Mouse (Mus musculus): ENCODE data around the gene Rplp0. TPM values are rescaled to one million over a fixed set of nuclear protein-coding genes. Genes with fewer than 3 reads are reported as not detected.

The Rplp0 gene
- polyA plus RNA-seq, 1 experiment from 2014 or later: 1,525 TPM

DNA sequence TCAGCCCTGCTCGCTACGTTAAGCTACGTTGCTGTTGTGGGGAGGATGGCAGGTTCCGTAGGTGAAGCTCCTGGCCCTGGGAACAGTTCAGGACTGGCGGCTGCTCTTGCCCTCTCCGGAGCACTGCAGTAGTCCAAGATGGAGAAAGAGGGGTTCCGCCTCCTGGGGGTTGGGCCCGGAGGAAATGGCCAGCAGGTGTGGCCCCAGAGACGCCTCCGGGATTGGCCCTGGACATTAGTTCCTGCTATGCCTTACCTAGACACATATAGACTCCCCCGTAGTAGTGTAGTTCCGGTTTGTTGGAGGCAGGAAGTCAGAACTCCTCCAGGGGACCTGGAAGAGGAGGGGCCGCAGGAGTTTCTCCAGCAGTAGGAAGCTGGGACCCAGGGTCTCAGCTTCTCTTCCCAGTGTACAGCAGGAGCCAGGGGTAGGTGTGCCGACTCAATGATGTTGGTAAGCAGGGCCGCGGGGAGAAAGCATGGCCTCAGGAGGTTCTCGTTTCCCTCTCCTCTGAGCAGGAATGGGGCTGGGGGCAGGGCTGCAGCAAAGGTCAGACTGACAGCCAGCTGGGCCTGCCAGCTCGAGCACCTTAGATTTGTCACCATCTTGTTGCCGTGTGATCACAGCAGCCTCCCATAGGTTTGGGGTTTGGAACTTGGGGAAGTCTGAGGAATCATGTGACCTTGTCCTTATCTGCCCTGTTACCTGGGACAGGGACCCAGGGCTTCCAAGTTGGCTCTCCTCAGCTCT is 16.5 kb upstream of the Rplp0 start:
- DNase-seq (ENCODE audit: low spot score): peak; percentile 68
- 19% methylated on average over 19 of the region's 19 CpGs for WGBS
- no peak overlapping the region for H3K4me3 ChIP-seq (replicated peaks; ENCODE audit: low read depth, low read length)

DNA sequence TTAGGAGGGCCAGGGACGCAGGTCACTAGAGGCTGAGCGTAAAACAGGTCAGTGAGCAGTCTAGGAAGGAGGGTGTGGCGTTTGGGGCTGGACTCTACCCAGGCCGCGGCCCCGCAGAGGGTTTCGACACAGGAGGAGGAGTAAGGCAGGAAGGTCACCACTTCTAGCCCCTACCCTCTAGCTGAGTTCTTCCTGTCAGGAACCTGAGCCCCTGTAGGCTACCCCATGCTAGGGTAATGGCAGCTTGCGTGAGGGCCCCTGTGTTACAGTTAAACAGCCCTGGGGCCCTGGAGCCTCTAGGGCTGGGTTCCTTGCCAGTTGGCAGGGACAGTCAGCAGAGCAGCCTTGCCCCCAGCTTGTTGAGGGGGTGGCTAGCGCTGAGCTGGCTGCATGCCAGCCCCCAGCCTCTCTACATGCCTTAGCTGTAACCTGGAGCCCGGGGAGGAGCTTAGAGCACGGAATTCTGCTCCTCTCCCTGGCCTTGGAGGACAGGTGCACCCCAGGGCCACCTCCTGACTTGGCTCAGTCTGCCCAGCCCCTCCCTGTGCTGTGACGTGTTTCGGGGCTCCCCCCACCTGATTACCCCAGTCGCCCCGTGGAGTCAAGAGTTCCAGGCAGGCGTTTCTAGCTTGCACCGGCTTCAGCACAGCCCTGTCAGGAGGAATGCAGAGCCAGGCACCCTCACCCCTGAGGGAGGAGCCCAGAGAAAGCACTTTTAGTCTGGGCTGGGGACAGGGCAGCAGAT is 15.6 kb upstream of the Rplp0 start:
- H3K4me1 ChIP-seq (replicated peaks; ENCODE audit: insufficient read depth, low read length): peaks cover 33% of the 10 kb centered on the region
- 0 out of 2 replicates have a peak overlapping the region, but pooled peaks have one; percentile 19 for H3K9ac ChIP-seq (ENCODE audit: low read depth, low read length)
- H3K9me3 ChIP-seq (replicated peaks; ENCODE audit: low read length): no peaks in the 10 kb centered on the region
- peak; percentile 76 for ATAC-seq (replicated peaks; ENCODE audit: low FRiP score, low read depth)
- no peak for TF ChIP-seq CTCF (IDR thresholded peaks at IDR 0.05; ENCODE audit: low read depth)
- peak overlapping the region; percentile 47 for H3K4me2 ChIP-seq (ENCODE audit: low read length)
- no peak for DNase-seq (ENCODE audit: low spot score)
- WGBS: 26% methylated on average over 17 of the region's 17 CpGs
- no peaks in the 10 kb centered on the region for H3K27me3 ChIP-seq (ENCODE audit: insufficient read depth, low read length)
- no peak overlapping the region for H3K4me3 ChIP-seq (replicated peaks; ENCODE audit: low read depth, low read length)
- peaks cover 26% of the 10 kb centered on the region; the same call in 1 of the 2 replicates for H3K36me3 ChIP-seq (ENCODE audit: insufficient read depth, low read length)
- H3K27ac ChIP-seq: peak overlapping the region; percentile 88

More for the DNA sequence above, 16.5 kb upstream of the Rplp0 start:
- ATAC-seq (replicated peaks; ENCODE audit: low FRiP score, low read depth): no peak
- Histone ChIP-seq H3K27ac (peak overlapping the region; percentile 88), H3K4me2 (ENCODE audit: low read length) (peak overlapping the region; percentile 47), H3K9ac (ENCODE audit: low read depth, low read length) (peak overlapping the region; percentile 19; the same call in 1 of the 2 replicates), H3K9me3 (replicated peaks; ENCODE audit: low read length) (no peaks in the 10 kb centered on the region), H3K27me3 (ENCODE audit: insufficient read depth, low read length) (no peaks in the 10 kb centered on the region), H3K4me1 (replicated peaks; ENCODE audit: insufficient read depth, low read length) (peaks cover 41% of the 10 kb centered on the region), H3K36me3 (ENCODE audit: insufficient read depth, low read length) (peaks cover 20% of the 10 kb centered on the region; the same call in 1 of the 2 replicates)
- no peak for TF ChIP-seq CTCF (IDR thresholded peaks at IDR 0.05; ENCODE audit: low read depth)

DNA sequence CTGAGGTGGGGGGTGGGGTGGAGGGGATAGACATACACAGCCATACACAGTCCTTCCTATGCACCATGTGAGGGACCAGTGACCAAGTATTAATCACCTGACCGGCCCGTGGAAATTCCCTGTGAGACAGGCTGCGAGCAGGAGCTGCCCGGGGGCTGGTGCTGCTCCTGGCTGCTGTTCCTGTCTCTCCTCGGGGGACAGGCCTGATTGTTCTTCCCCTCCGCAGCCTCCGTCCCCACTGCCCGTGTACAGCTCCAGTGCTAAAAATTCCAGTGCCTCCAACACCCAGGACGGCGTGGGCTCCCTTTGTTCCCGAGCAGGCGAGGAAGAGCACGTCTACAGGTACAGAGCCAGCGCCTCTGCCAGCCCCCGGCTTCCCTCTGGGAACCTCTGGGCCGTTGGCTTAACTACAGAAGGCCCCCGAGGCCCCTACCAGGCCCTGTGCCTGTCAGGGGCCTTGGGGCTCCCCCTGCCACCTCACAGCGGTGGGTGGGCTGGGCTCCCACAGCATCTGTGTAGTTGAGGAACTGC is 14.5 kb upstream of the Rplp0 start:
- H3K9ac ChIP-seq (ENCODE audit: low read depth, low read length): peak overlapping the region; percentile 35; the same call in 1 of the 2 replicates
- DNase-seq (ENCODE audit: low spot score): no peak
- H3K4me2 ChIP-seq (ENCODE audit: low read length): no peak overlapping the region

DNA sequence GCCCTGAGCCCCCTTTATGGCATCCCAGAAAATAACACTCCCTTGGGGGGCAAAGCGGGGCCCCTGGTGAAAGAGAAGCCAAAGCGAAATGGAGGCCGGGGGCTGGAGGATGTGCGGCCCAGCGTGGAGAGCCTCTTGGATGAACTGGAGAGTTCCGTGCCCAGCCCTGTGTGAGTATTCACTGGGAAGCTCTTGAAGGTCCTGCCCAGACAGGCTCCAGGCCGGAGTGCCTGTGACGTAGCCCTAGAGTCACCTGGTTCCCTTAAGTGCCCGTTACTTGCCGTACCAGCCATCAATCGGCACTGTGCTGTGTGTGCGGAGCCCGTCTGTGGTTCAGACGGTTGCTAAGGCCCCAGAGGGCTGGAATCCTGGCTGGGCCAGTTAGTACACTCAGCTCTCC is 13.6 kb upstream of the Rplp0 start:
- H3K4me3 ChIP-seq (replicated peaks; ENCODE audit: low read depth, low read length): no peak overlapping the region
- no peak for TF ChIP-seq CTCF (IDR thresholded peaks at IDR 0.05; ENCODE audit: low read depth)
- peaks cover 33% of the 10 kb centered on the region for H3K4me1 ChIP-seq (replicated peaks; ENCODE audit: insufficient read depth, low read length)
- no peaks in the 10 kb centered on the region for H3K27me3 ChIP-seq (ENCODE audit: insufficient read depth, low read length)
- no peaks in the 10 kb centered on the region for H3K9me3 ChIP-seq (replicated peaks; ENCODE audit: low read length)
- H3K9ac ChIP-seq (ENCODE audit: low read depth, low read length): 0 out of 2 replicates have a peak overlapping the region, but pooled peaks have one; percentile 18
- DNase-seq (ENCODE audit: low spot score) (no peak), ATAC-seq (replicated peaks; ENCODE audit: low FRiP score, low read depth) (no peak)
- H3K27ac ChIP-seq: peak overlapping the region; percentile 88
- peaks cover 39% of the 10 kb centered on the region for H3K36me3 ChIP-seq (ENCODE audit: insufficient read depth, low read length)
- 89% methylated on average over 14 of the region's 14 CpGs for WGBS
- H3K4me2 ChIP-seq (ENCODE audit: low read length): no peak overlapping the region

More for the DNA sequence above, 14.5 kb upstream of the Rplp0 start:
- H3K36me3 ChIP-seq (ENCODE audit: insufficient read depth, low read length): peaks cover 33% of the 10 kb centered on the region
- H3K27me3 ChIP-seq (ENCODE audit: insufficient read depth, low read length): no peaks in the 10 kb centered on the region
- peak overlapping the region; percentile 88 for H3K27ac ChIP-seq
- H3K9me3 ChIP-seq (replicated peaks; ENCODE audit: low read length): no peaks in the 10 kb centered on the region
- peaks cover 33% of the 10 kb centered on the region for H3K4me1 ChIP-seq (replicated peaks; ENCODE audit: insufficient read depth, low read length)
- no peak for TF ChIP-seq CTCF (IDR thresholded peaks at IDR 0.05; ENCODE audit: low read depth)
- no peak overlapping the region for H3K4me3 ChIP-seq (replicated peaks; ENCODE audit: low read depth, low read length)
- WGBS: 58% methylated on average over 18 of the region's 18 CpGs
- ATAC-seq (replicated peaks; ENCODE audit: low FRiP score, low read depth): no peak

DNA sequence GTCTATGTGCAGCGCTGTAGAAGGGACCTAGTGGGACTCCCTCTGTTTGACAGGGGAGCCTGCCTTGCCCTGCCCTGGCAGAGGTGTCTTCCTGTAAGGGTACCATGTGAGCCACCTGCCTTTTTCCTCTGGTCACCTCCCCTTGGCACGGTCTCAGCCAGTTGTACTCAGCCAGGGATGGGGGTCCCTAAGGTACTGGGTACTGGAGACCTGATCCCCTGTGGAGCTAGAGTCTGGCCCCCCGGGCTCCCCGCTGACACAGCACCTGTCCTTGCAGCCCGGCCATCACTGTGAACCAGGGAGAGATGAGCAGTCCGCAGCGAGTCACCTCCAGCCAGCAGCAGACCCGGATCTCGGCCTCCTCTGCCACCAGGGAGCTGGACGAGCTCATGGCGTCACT is 12.7 kb upstream of the Rplp0 start:
- no peaks in the 10 kb centered on the region for H3K9me3 ChIP-seq (replicated peaks; ENCODE audit: low read length)
- no peak for DNase-seq (ENCODE audit: low spot score)
- no peaks in the 10 kb centered on the region for H3K27me3 ChIP-seq (ENCODE audit: insufficient read depth, low read length)
- H3K9ac ChIP-seq (ENCODE audit: low read depth, low read length): no peak overlapping the region
- H3K4me3 ChIP-seq (replicated peaks; ENCODE audit: low read depth, low read length): no peak overlapping the region
- WGBS: 61% methylated on average over 11 of the region's 11 CpGs
- 0 out of 2 replicates have a peak overlapping the region, but pooled peaks have one; percentile 16 for H3K27ac ChIP-seq
- H3K4me1 ChIP-seq (replicated peaks; ENCODE audit: insufficient read depth, low read length): peaks cover 33% of the 10 kb centered on the region
- TF ChIP-seq CTCF (IDR thresholded peaks at IDR 0.05; ENCODE audit: low read depth): no peak
- H3K36me3 ChIP-seq (ENCODE audit: insufficient read depth, low read length): peaks cover 40% of the 10 kb centered on the region
- no peak overlapping the region for H3K4me2 ChIP-seq (ENCODE audit: low read length)
- no peak for ATAC-seq (replicated peaks; ENCODE audit: low FRiP score, low read depth)

DNA sequence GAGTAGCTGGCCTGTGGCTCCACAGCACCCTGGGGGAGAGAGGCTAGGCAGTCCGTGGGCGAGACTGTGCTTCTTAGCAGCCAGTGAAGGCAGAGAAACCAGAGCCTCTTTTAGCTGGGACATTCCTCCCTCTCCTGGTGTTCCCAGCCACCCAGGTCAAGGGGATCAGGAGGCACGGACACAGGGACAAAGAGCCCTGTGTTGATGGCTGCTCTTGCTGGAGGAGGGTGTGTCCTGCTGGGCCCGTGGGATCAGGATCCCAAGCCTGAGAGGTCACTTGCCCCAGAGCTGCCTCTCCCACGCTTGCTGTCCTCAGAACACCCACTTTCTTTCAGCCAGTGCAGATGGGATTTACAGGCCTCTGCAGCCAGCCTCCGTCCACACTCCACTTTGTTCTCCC is 12.3 kb upstream of the Rplp0 start:
- TF ChIP-seq CTCF (IDR thresholded peaks at IDR 0.05; ENCODE audit: low read depth): no peak
- no peaks in the 10 kb centered on the region for H3K27me3 ChIP-seq (ENCODE audit: insufficient read depth, low read length)

More for the DNA sequence above, 12.3 kb upstream of the Rplp0 start:
- WGBS: 40% methylated on average over 6 of the region's 6 CpGs
- Histone ChIP-seq H3K36me3 (ENCODE audit: insufficient read depth, low read length) (peaks cover 45% of the 10 kb centered on the region), H3K9ac (ENCODE audit: low read depth, low read length) (no peak overlapping the region; the same call in 1 of the 2 replicates), H3K4me1 (replicated peaks; ENCODE audit: insufficient read depth, low read length) (peaks cover 31% of the 10 kb centered on the region), H3K9me3 (replicated peaks; ENCODE audit: low read length) (no peaks in the 10 kb centered on the region), H3K4me2 (ENCODE audit: low read length) (no peak overlapping the region), H3K4me3 (replicated peaks; ENCODE audit: low read depth, low read length) (no peak overlapping the region), H3K27ac (0 out of 2 replicates have a peak overlapping the region, but pooled peaks have one; percentile 16)
- ATAC-seq (replicated peaks; ENCODE audit: low FRiP score, low read depth) (no peak), DNase-seq (ENCODE audit: low spot score) (no peak)

All from kidney, postnatal 0 days (tissue).